Mouse (Mus musculus) E14TG2a.4 (cell line): ENCODE measurements around the gene Nav1.

Experiments
- CTCF ChIP-seq: conservative IDR thresholded peaks from 2 replicates; pipeline ENCODE4 v1.5.1; 2014; ENCODE audit warnings: low read length
- POU5F1 ChIP-seq: IDR thresholded peaks from 2 replicates; pipeline ENCODE4 v1.6.1; 2014; ENCODE audit warnings: low read length, borderline replicate concordance

- TF ChIP-seq CTCF (no peak), POU5F1 (no peak)
Observed at GRCm38 (mm10) chr1:135449876-135450275, 157.2 kb downstream of the Nav1 start.
